Mouse (Mus musculus): ENCODE results near the gene Srcap. TPM values are rescaled to one million over a fixed set of nuclear protein-coding genes. Genes with fewer than 3 reads are reported as not detected.
"Not testable (repeated sequence)": the region's sequence is repeated elsewhere in the genome, so short reads cannot be mapped to it uniquely, and the experiment has no call there.

The Srcap gene
- polyA plus RNA-seq, 1 experiment from 2014 or later: 12.2 TPM

- H3K36me3 ChIP-seq (ENCODE audit: control insufficient read depth, insufficient read depth): peaks cover 34% of the 10 kb centered on the region
- peak overlapping the region; percentile 97 for H3K27ac ChIP-seq (ENCODE audit: low read length)
- peak overlapping the region; percentile 93 for H3K4me3 ChIP-seq (ENCODE audit: low read depth, low read length)
- H3K9me3 ChIP-seq (replicated peaks; ENCODE audit: control insufficient read depth, low read length): no peaks in the 10 kb centered on the region
- peak overlapping the region; percentile 85 for H3K4me2 ChIP-seq (ENCODE audit: low read depth, low read length)
- ATAC-seq (ENCODE audit: low read depth): no peak
- WGBS (ENCODE audit: insufficient replicate concordance): 14% methylated on average over 2 of the region's 2 CpGs
- no peaks in the 10 kb centered on the region for H3K27me3 ChIP-seq (ENCODE audit: control insufficient read depth, insufficient read depth, low read depth, low read length)
- H3K4me1 ChIP-seq (ENCODE audit: control insufficient read depth, low read depth, low read length): peaks cover 26% of the 10 kb centered on the region
- H3K9ac ChIP-seq (ENCODE audit: low read depth, low read length): peak overlapping the region; percentile 96
These were observed 31.5 kb upstream of the Srcap start for GRCm38 (mm10) chr7:127480321-127480720.

GRCm38 (mm10) chr7:127485416-127485815 lies 26.4 kb upstream of the Srcap start:
- no peaks in the 10 kb centered on the region for H3K27me3 ChIP-seq (ENCODE audit: control insufficient read depth, insufficient read depth, low read depth, low read length)
- H3K4me2 ChIP-seq (ENCODE audit: low read depth, low read length): no peak overlapping the region
- H3K9me3 ChIP-seq (replicated peaks; ENCODE audit: control insufficient read depth, low read length): no peaks in the 10 kb centered on the region
- no peak overlapping the region for H3K9ac ChIP-seq (ENCODE audit: low read depth, low read length)
- H3K4me1 ChIP-seq (ENCODE audit: control insufficient read depth, low read depth, low read length): peaks cover 13% of the 10 kb centered on the region
- 87% methylated on average over 2 of the region's 5 CpGs for WGBS (ENCODE audit: insufficient replicate concordance)
- no peak for ATAC-seq (ENCODE audit: low read depth)
- H3K36me3 ChIP-seq (ENCODE audit: control insufficient read depth, insufficient read depth): peaks cover 55% of the 10 kb centered on the region
- no peak overlapping the region for H3K27ac ChIP-seq (ENCODE audit: low read length)
- H3K4me3 ChIP-seq (ENCODE audit: low read depth, low read length): no peak overlapping the region

DNA sequence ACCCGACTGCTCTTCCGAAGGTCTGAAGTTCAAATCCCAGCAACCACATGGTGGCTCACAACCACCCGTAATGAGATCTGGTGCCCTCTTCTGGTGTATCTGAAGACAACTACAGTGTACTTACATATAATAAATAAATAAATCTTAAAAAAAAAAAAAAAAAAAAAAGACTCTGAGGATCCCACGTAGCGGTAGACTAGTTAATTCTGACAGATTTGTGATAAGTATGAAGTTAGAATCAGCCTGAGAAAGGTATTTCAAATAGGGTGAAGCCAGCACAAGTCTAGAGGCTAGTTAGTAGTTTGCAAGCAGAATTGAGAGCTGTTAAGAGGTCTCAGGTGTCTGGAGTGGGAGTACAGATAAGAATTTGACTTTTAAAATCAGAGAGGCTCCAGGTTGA lies 23.4 kb upstream of the Srcap start:
- H3K36me3 ChIP-seq (ENCODE audit: control insufficient read depth, insufficient read depth): peaks cover 54% of the 10 kb centered on the region
- not testable (repeated sequence) for H3K27me3 ChIP-seq (ENCODE audit: control insufficient read depth, insufficient read depth, low read depth, low read length); ATAC-seq (ENCODE audit: low read depth); H3K4me3 ChIP-seq (ENCODE audit: low read depth, low read length); H3K9ac ChIP-seq (ENCODE audit: low read depth, low read length); H3K27ac ChIP-seq (ENCODE audit: low read length); H3K9me3 ChIP-seq (replicated peaks; ENCODE audit: control insufficient read depth, low read length); H3K4me2 ChIP-seq (ENCODE audit: low read depth, low read length); H3K4me1 ChIP-seq (ENCODE audit: control insufficient read depth, low read depth, low read length)
- 84% methylated on average over 4 of the region's 5 CpGs for WGBS (ENCODE audit: insufficient replicate concordance)

DNA sequence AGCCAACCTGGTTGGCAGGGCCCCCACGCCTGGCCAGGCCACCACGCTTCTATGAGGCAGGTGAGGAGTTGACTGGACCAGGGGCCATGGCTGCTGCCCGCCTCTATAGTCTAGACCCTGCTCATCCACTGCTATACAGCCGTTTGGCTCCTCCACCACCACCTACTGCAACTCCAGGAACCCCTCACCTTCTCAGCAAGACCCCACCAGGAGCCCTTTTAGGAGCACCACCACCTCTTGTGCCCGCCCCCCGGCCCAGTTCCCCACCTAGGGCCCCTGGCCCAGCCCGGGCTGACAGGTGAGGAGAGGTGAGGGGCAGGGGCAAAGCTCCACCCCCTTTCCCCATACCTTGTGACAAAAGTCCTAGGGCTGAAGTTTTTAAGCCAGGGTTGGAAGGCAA lies 21.8 kb upstream of the Srcap start:
- Histone ChIP-seq H3K9me3 (replicated peaks; ENCODE audit: control insufficient read depth, low read length) (no peaks in the 10 kb centered on the region), H3K4me1 (ENCODE audit: control insufficient read depth, low read depth, low read length) (no peaks in the 10 kb centered on the region; the same call in 1 of the 2 replicates), H3K27ac (ENCODE audit: low read length) (no peak overlapping the region), H3K4me3 (ENCODE audit: low read depth, low read length) (no peak overlapping the region), H3K9ac (ENCODE audit: low read depth, low read length) (no peak overlapping the region), H3K36me3 (ENCODE audit: control insufficient read depth, insufficient read depth) (peaks cover 48% of the 10 kb centered on the region), H3K27me3 (ENCODE audit: control insufficient read depth, insufficient read depth, low read depth, low read length) (no peaks in the 10 kb centered on the region), H3K4me2 (ENCODE audit: low read depth, low read length) (no peak overlapping the region)
- 0 out of 2 replicates have a peak, but pooled peaks have one; percentile 19 for ATAC-seq (ENCODE audit: low read depth)
- WGBS (ENCODE audit: insufficient replicate concordance): 80% methylated on average over 7 of the region's 7 CpGs

- H3K36me3 ChIP-seq (ENCODE audit: control insufficient read depth, insufficient read depth): peaks cover 39% of the 10 kb centered on the region
- no peaks in the 10 kb centered on the region; the same call in 1 of the 2 replicates for H3K4me1 ChIP-seq (ENCODE audit: control insufficient read depth, low read depth, low read length)
- H3K9me3 ChIP-seq (replicated peaks; ENCODE audit: control insufficient read depth, low read length): no peaks in the 10 kb centered on the region
- H3K9ac ChIP-seq (ENCODE audit: low read depth, low read length): no peak overlapping the region
- WGBS (ENCODE audit: insufficient replicate concordance): 90% methylated on average over 3 of the region's 3 CpGs
- no peak for ATAC-seq (ENCODE audit: low read depth)
- no peaks in the 10 kb centered on the region for H3K27me3 ChIP-seq (ENCODE audit: control insufficient read depth, insufficient read depth, low read depth, low read length)
- H3K27ac ChIP-seq (ENCODE audit: low read length): no peak overlapping the region
- H3K4me3 ChIP-seq (ENCODE audit: low read depth, low read length): no peak overlapping the region
- H3K4me2 ChIP-seq (ENCODE audit: low read depth, low read length): no peak overlapping the region
These were observed 19.9 kb upstream of the Srcap start for GRCm38 (mm10) chr7:127491846-127492245.

- Histone ChIP-seq H3K4me1 (ENCODE audit: control insufficient read depth, low read depth, low read length) (peaks cover 4% of the 10 kb centered on the region), H3K9ac (ENCODE audit: low read depth, low read length) (no peak overlapping the region), H3K27me3 (ENCODE audit: control insufficient read depth, insufficient read depth, low read depth, low read length) (no peaks in the 10 kb centered on the region), H3K27ac (ENCODE audit: low read length) (no peak overlapping the region), H3K4me3 (ENCODE audit: low read depth, low read length) (no peak overlapping the region), H3K4me2 (ENCODE audit: low read depth, low read length) (no peak overlapping the region), H3K9me3 (replicated peaks; ENCODE audit: control insufficient read depth, low read length) (no peaks in the 10 kb centered on the region), H3K36me3 (ENCODE audit: control insufficient read depth, insufficient read depth) (peaks cover 19% of the 10 kb centered on the region)
- no peak for ATAC-seq (ENCODE audit: low read depth)
These were observed 17.1 kb upstream of the Srcap start for GRCm38 (mm10) chr7:127494648-127495047.

GRCm38 (mm10) chr7:127497382-127497781 lies 14.4 kb upstream of the Srcap start:
- H3K27me3 ChIP-seq (ENCODE audit: control insufficient read depth, insufficient read depth, low read depth, low read length): no peaks in the 10 kb centered on the region
- no peak overlapping the region for H3K9ac ChIP-seq (ENCODE audit: low read depth, low read length)
- H3K4me1 ChIP-seq (ENCODE audit: control insufficient read depth, low read depth, low read length): peaks cover 4% of the 10 kb centered on the region
- 0 out of 2 replicates have a peak overlapping the region, but pooled peaks have one; percentile 21 for H3K27ac ChIP-seq (ENCODE audit: low read length)
- no peak overlapping the region for H3K4me3 ChIP-seq (ENCODE audit: low read depth, low read length)
- WGBS (ENCODE audit: insufficient replicate concordance): 68% methylated on average over 2 of the region's 2 CpGs
- H3K4me2 ChIP-seq (ENCODE audit: low read depth, low read length): no peak overlapping the region
- H3K36me3 ChIP-seq (ENCODE audit: control insufficient read depth, insufficient read depth): no peaks in the 10 kb centered on the region
- no peaks in the 10 kb centered on the region for H3K9me3 ChIP-seq (replicated peaks; ENCODE audit: control insufficient read depth, low read length)
- ATAC-seq (ENCODE audit: low read depth): peak; percentile 66

DNA sequence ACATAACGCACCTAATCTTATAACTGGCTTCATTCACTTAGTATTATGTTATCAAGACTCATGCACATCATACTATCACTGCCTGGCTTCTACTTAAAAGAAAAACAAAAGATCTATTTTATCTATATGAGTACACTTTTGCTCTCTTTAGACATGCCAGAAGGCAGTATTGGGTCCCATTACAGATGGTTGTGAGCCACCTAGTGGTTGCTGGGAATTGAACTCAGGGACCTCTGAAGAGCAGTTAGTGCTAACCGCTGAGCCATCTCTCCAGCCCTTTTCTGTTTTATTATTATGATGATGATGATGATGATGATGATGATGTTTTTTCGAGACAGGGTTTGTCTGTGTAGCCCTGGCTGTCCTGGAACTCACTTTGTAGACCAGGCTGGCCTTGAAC lies 13.4 kb upstream of the Srcap start:
- Histone ChIP-seq H3K27me3 (ENCODE audit: control insufficient read depth, insufficient read depth, low read depth, low read length) (no peaks in the 10 kb centered on the region), H3K4me2 (ENCODE audit: low read depth, low read length) (no peak overlapping the region), H3K36me3 (ENCODE audit: control insufficient read depth, insufficient read depth) (no peaks in the 10 kb centered on the region), H3K9me3 (replicated peaks; ENCODE audit: control insufficient read depth, low read length) (no peaks in the 10 kb centered on the region), H3K27ac (ENCODE audit: low read length) (no peak overlapping the region), H3K9ac (ENCODE audit: low read depth, low read length) (no peak overlapping the region), H3K4me3 (ENCODE audit: low read depth, low read length) (no peak overlapping the region), H3K4me1 (ENCODE audit: control insufficient read depth, low read depth, low read length) (peaks cover 4% of the 10 kb centered on the region)
- peak; percentile 48; the same call in 1 of the 2 replicates for ATAC-seq (ENCODE audit: low read depth)
- WGBS (ENCODE audit: insufficient replicate concordance): 45% methylated on average over 3 of the region's 3 CpGs

- Histone ChIP-seq H3K27ac (ENCODE audit: low read length) (no peak overlapping the region), H3K36me3 (ENCODE audit: control insufficient read depth, insufficient read depth) (no peaks in the 10 kb centered on the region), H3K27me3 (ENCODE audit: control insufficient read depth, insufficient read depth, low read depth, low read length) (no peaks in the 10 kb centered on the region), H3K4me3 (ENCODE audit: low read depth, low read length) (no peak overlapping the region), H3K4me1 (ENCODE audit: control insufficient read depth, low read depth, low read length) (peaks cover 11% of the 10 kb centered on the region), H3K9me3 (replicated peaks; ENCODE audit: control insufficient read depth, low read length) (no peaks in the 10 kb centered on the region), H3K4me2 (ENCODE audit: low read depth, low read length) (no peak overlapping the region), H3K9ac (ENCODE audit: low read depth, low read length) (no peak overlapping the region)
- no peak for ATAC-seq (ENCODE audit: low read depth)
- WGBS (ENCODE audit: insufficient replicate concordance): 86% methylated on average over 3 of the region's 3 CpGs
These were observed 3.5 kb upstream of the Srcap start for GRCm38 (mm10) chr7:127508291-127508690.

All from liver, embryonic 16.5 days (tissue).